Comparison of ENCODE assay signal across 8 mouse cellular contexts in the genomic region with DNA sequence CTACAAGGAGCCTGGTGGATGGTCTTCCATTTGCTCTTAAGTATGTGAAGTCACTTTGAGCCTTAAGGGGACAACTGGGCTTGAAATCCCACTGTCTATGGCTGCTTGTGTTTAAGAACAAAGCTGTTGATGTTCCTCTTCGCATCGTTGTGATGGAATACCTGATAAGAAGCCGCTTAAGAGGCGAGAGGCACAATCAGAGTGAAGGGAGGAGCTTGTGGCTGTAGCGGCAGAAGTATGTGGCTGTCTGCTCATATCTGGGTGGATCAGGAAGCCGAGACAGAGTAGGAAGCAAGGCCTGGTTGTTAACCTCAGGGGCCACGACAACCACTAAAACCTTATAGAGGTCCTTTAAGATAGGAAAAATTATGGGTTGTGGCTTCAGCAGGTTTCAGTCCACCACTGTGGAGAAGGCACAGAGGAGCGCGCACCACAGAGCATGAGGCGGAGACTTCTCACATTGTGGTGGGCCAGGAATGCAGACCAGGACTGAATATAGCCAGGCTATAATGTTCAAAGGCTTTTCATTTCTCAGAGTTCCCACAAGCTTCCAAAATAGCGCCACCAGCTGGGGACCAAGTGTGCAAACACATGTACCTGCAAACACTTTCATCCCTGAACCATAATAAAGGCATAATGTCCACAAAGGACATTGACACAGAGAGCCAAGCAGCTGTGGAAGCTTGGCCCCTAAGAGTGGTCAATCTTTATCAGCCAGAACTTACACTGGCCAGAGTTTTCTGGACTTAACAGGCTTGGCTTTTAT.
A peak's percentile ranks its signal among the peaks of the same experiment; 100 is the strongest.
DNase-seq lines count a peak whose midpoint lies in the region.

No protein-coding gene starts in this region.

- DNase-seq in adrenal gland, adult (ENCODE audit: inconsistent age in 2 of 2, low spot score in 1 of 2): peak; percentile 37 to 70
- no peak for DNase-seq in adrenal gland, adult 18-20 months (ENCODE audit: low spot score in 2 of 2)
- DNase-seq in kidney, postnatal 4 days: peak; percentile 15 to 22
- DNase-seq in kidney, postnatal 14 days: no peak
- peak; percentile 84 for DNase-seq in induced T-regulatory cell, adult 2 months (ENCODE audit: low read depth)
- DNase-seq in naive thymus-derived CD4-positive, alpha-beta T cell, adult 2 months (ENCODE audit: low read depth): peak; percentile 75
- no peak for DNase-seq in yolk sac, embryonic 10.5 days (ENCODE audit: low spot score)
- DNase-seq in Muller cell, postnatal 12 days (ENCODE audit: inconsistent ontology term): no peak

Comparison
In these comparisons a context has a peak if more than half of its experiments do, and no peak if none do; other contexts are left out.
1. DNase-seq: peak in adrenal gland, adult (2 of 2), kidney, postnatal 4 days (2 of 2), induced T-regulatory cell, adult 2 months (single experiment) and naive thymus-derived CD4-positive, alpha-beta T cell, adult 2 months (single experiment); none in adrenal gland, adult 18-20 months (0 of 2), kidney, postnatal 14 days (single experiment), yolk sac, embryonic 10.5 days (single experiment) and Muller cell, postnatal 12 days (single experiment).